Mouse (Mus musculus): ENCODE measurements around the gene Cmtm8.

Cmtm8 gene

DNA sequence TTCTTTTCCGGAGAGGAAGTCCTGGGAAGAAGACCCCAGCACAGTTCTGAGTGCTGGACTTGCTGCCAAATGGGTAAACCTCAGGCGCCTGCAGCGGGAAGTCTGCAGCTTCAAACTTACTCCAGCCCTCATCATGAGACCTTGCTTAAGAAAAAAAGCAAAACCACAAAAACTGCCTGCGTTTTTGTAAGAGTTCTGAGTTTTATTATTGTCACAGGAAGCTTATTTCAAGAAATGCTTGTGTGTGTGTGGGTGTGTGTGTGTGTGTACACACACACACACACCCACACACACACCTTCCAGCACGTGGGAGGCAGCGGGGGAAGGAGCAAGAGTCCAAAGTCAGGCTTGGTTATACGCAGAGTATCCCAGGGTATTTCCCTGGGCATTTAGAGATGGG, 85.7 kb downstream of the Cmtm8 start:
- no peak for DNase-seq (ENCODE audit: low read depth, low spot score)

DNA sequence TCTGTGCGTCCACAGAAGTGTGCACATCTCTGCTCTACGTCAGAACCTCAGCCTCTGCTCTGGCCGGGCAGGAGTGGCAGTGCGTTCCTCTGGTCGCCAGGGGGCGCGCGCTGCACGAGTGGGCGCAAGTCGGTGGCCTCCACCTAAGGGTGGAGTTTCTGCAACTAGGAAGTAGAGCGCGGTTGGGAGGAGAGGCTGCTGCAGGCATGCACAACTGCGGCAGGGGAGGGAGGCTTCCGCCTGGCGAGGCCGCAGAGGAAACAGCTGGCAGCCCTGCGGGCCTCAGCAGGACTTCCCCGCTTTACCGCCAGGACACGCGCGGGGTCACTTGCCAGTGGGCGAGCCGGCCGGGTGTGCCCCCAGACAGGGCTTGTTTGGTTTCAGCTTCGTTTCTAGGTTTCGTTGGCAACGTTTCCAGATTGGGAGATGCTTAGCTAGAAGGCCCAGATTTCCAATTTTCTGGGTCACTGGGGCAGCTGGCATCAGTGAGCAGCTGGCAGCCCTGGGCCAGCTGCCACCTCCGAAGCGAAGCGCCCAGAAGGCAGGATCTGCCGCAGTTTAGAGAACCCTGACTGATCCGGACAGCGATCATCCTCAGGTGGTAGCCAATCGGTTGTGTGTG, 91.0 kb downstream of the Cmtm8 start:
- peak; percentile 88 for DNase-seq (ENCODE audit: low read depth, low spot score)

DNA sequence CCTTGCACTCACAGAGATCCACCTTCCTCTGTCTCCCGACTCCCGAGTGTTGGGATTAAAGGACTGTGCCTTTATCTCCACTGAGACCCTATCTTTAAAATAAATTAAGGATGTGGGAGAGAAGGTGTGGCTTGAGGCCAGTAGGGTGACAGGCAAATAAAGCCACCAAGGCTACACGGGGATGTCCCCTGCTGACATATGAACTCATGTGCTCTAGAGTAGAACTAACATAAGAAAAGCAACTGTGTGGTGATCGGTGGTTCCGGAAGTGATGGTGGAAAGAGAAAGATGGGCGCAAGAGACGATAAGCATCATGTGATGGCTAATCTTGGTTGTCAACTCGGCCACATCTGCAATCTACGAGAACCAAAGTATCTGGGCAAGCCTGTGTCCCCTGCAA, 91.6 kb downstream of the Cmtm8 start:
- DNase-seq (ENCODE audit: low read depth, low spot score) = no peak

DNA sequence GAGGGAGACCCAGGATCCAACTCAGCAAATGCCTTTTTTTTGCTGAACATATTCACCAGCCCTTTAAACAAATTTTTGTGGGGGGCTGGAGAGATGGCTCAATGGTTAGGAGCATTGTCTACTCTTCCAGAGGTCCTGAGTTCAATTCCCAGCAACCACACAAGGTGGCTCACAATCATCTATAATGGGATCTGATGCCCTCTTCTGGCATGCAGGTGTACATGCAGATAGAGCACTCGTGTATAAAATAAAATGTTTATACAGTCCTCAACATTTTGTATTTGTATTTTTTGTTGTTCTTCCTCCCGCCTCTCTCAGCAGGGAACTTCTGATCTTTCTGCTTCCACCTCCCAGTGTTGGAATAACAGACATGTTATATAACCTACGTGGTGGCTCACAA, 92.4 kb downstream of the Cmtm8 start:
- DNase-seq (ENCODE audit: low read depth, low spot score) = no peak

DNA sequence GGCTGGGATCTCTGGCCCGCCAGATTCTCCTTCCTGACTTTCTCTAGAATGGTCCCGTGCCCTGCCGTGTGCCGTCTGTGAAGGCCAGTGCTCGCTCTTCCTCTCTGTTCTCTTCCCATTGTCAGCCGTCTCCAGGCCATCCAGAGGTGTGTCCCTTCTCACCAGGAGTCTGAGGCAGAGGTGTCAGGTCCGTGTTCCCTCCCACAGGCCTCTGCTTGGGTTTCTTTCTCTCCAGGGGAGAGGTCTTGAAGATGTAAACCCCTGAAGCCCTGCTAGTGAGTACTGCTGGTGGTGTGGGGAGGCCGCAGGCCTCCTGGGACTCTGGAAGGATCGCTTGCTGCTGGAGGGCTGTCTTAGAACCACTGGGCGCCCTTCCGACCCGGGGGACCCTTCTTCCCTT, 96.5 kb downstream of the Cmtm8 start:
- peak; percentile 29 for DNase-seq (ENCODE audit: low read depth, low spot score)

DNA sequence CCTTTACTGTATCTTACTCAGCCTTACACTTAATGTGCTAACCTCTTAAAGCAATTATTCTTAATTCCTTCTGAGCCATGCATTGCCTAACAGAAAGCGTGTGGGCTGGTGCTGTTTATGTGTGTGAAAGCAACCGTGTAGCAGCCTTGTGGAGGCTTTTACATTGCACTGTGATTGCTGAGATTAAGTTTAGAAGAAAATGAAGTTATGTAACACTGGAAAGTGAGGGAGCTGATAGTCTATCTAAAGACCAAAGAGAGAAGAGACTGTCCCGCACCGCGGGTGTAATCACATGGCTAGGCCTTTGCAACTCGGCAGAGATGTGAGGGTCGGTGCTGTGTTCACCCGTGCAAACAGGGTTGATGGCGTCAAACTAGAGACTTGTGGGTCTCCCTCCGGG, 96.9 kb downstream of the Cmtm8 start:
- no peak for DNase-seq (ENCODE audit: low read depth, low spot score)

DNA sequence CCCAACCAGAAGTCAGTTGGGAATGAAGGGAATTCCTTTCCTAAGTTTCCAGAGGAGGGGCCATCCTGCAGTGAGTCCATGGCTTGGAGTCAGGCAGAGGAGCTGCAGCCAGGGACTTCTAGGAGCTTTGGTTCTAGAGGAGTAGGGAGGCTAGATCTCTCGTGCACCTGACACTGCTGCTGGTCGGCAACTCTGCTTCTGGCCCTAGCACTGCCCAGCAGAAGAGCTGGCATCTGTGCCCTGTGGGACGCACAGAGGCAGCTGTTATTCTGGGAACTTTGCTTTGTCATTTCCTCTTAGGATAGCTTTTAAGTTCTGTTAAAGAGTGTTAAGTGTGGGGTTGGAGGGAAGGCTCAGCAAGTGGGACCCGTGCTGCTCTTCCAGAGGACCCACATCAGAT, 98.3 kb downstream of the Cmtm8 start:
- no peak for DNase-seq (ENCODE audit: low read depth, low spot score)

DNA sequence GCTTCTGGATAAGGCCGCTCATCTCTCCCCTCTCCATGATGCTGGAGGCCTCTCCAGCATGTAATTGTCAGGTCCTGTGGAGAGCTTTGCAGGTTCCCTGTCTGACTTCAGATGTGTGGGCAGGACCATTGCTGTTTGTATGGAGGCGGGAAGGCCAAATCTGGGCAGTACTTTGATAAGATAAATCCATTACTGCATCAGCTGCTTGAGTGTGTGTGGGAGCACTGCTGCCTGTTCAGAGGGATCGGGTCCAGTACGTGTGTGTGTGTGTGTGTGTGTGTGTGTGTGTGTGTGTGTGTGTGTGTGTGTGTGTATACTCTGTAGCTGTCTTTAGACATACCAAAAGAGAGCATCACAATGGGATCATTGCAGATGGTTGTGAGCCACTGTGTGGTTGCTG, 98.8 kb downstream of the Cmtm8 start:
- no peak for DNase-seq (ENCODE audit: low read depth, low spot score)

DNA sequence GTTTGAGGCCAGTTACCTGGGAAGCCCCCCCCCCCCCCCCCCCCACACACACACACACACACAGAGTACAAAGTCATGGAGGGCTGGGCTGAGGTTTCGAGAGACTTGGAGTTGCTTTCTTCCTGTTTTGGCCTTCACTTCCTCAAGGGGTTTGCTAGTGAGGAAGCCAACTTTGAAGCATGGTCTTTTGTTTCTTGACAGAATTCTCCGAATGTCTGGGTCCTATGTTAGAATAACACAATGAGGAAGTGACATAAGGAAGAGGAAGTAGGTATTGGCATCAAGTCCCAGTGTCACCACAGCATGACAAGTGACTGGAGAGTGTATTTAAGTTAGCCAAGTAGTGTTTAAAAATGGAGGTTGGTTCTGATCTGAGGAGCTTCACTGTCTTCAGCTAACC, 101.2 kb downstream of the Cmtm8 start:
- DNase-seq (ENCODE audit: low read depth, low spot score) = no peak

DNA sequence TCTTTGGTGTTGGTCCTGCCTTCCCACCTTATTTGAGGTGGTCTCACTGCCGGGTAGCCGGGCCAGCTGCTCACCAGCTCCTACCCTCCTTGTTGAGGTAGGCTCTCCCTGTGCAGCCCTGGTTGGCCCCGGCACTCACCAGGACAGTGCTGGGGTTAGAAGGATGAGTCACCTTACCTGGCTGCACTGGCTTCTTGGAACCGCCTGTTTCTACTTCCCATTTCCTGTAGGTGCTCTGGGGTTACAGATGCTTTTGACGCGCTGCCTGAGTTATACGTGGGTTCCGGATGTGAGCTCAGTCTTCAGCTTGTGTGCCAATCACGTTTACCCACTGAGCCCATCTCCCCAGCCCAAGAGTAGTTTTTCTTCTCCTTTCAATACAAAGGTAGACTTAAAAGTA, 103.6 kb downstream of the Cmtm8 start:
- no peak for DNase-seq (ENCODE audit: low read depth, low spot score)

Data from ES-CJ7 (cell line).